19 mouse cellular contexts compared by ENCODE assay signal in the genomic region with DNA sequence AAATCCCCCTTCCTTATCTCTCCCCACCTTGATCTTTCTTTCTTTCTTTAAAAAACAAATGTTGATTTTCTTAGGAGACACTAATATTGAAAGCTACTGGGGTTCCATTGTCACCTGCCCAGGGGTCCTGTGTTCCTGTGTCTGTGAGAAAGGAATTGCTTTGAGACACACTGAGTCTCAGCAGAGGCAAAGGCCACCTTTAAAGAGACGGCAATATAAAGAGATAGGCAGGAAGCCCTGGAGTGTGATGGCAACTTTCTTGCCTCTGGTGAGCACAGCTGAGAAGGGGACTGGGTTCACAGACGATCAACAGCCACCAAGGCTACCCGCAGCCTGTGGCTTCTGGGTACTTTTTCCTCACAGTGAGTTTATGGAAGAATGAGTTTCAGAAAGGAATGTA.
DNase-seq lines count a peak whose midpoint lies in the region; ATAC-seq and TF ChIP-seq lines count a peak whose summit lies in the region.
"Had no signal": no experiment of that assay in that cellular context is flagged by ENCODE, and none has a peak within 500 bp of the region (broad histone marks: within the 10 kb centered on the region; RNA-seq: fewer than 3 reads in every experiment).

No protein-coding gene starts in this region.

- no peak for DNase-seq in forebrain, postnatal 0 days
- DNase-seq in midbrain, embryonic 11.5 days (ENCODE audit: low spot score, missing footprints), result no peak
- DNase-seq in midbrain, embryonic 14.5 days, result no peak
- DNase-seq in R1 (ENCODE audit: low read depth, low spot score), result peak; percentile 36
- DNase-seq in frontal cortex, adult 2 months (ENCODE audit: extremely low spot score in 1 of 2, low spot score in 1 of 2), result no peak
- DNase-seq in testis, postnatal 10 days (ENCODE audit: low spot score), result no peak
- DNase-seq: adrenal gland, adult 8-10 months; adrenal gland, postnatal 36 days; cerebellum, adult 2 months; cerebellum, postnatal 10 days; gastrocnemius, adult 2 months; gastrocnemius, postnatal 25 days; heart, postnatal 36 days had no signal

- 12% methylated on average over 3 of the region's 3 CpGs for WGBS in forebrain, embryonic 12.5 days
- WGBS in forebrain, postnatal 0 days, result 19% methylated on average over 3 of the region's 3 CpGs
- 11% methylated on average over 3 of the region's 3 CpGs for WGBS in midbrain, embryonic 11.5 days
- WGBS in midbrain, embryonic 14.5 days, result 9% methylated on average over 3 of the region's 3 CpGs

- ATAC-seq in forebrain, embryonic 12.5 days (ENCODE audit: low FRiP score), result peak; percentile 49; the same call in 1 of the 2 replicates
- no peak for ATAC-seq in forebrain, postnatal 0 days
- peak; percentile 44 for ATAC-seq in midbrain, embryonic 11.5 days (ENCODE audit: low FRiP score)
- no peak for ATAC-seq in midbrain, embryonic 14.5 days (ENCODE audit: low FRiP score, low TSS enrichment)
- ATAC-seq: intestine, embryonic 16.5 days; Patski had no signal

- no peaks in the 10 kb centered on the region for H3K27me3 ChIP-seq in forebrain, embryonic 12.5 days
- no peaks in the 10 kb centered on the region for H3K27me3 ChIP-seq in forebrain, postnatal 0 days (ENCODE audit: insufficient read depth, low read length)
- no peaks in the 10 kb centered on the region for H3K27me3 ChIP-seq in midbrain, embryonic 11.5 days (ENCODE audit: control insufficient read depth, insufficient read depth, low read length)
- H3K27me3 ChIP-seq in midbrain, embryonic 14.5 days (ENCODE audit: control insufficient read depth, insufficient read depth, low read length), result no peaks in the 10 kb centered on the region
- H3K27me3 ChIP-seq: heart, embryonic 13.5 days; hindbrain, embryonic 12.5 days had no signal

- H3K4me3 ChIP-seq in forebrain, embryonic 12.5 days (replicated peaks), result no peak overlapping the region
- no peak overlapping the region for H3K4me3 ChIP-seq in forebrain, postnatal 0 days (ENCODE audit: low read depth, low read length)
- H3K4me3 ChIP-seq in midbrain, embryonic 11.5 days (ENCODE audit: low read depth, low read length), result no peak overlapping the region
- H3K4me3 ChIP-seq in midbrain, embryonic 14.5 days (replicated peaks; ENCODE audit: low read depth, low read length), result no peak overlapping the region
- H3K4me3 ChIP-seq: embryonic facial prominence, embryonic 10.5 days; gastrocnemius, adult 2 months; heart, embryonic 13.5 days; hindbrain, embryonic 12.5 days had no signal

- H3K27ac ChIP-seq in forebrain, embryonic 12.5 days, result no peak overlapping the region
- no peak overlapping the region for H3K27ac ChIP-seq in forebrain, postnatal 0 days (ENCODE audit: low read depth, low read length)
- H3K27ac ChIP-seq in midbrain, embryonic 11.5 days (ENCODE audit: low read depth, low read length), result no peak overlapping the region
- H3K27ac ChIP-seq in midbrain, embryonic 14.5 days (replicated peaks; ENCODE audit: low read depth, low read length), result no peak overlapping the region
- H3K27ac ChIP-seq: embryonic facial prominence, embryonic 10.5 days; gastrocnemius, adult 2 months; heart, embryonic 13.5 days; hindbrain, embryonic 12.5 days had no signal

- no peak overlapping the region for H3K9ac ChIP-seq in forebrain, embryonic 12.5 days
- no peak overlapping the region for H3K9ac ChIP-seq in forebrain, postnatal 0 days
- no peak overlapping the region for H3K9ac ChIP-seq in midbrain, embryonic 11.5 days (ENCODE audit: low read length)
- no peak overlapping the region for H3K9ac ChIP-seq in midbrain, embryonic 14.5 days (replicated peaks; ENCODE audit: low read length)
- H3K9ac ChIP-seq: heart, embryonic 13.5 days; hindbrain, embryonic 12.5 days had no signal

- H3K4me1 ChIP-seq in forebrain, embryonic 12.5 days, result peaks cover 20% of the 10 kb centered on the region
- H3K4me1 ChIP-seq in forebrain, postnatal 0 days (ENCODE audit: insufficient read depth), result no peaks in the 10 kb centered on the region
- no peaks in the 10 kb centered on the region for H3K4me1 ChIP-seq in midbrain, embryonic 11.5 days (ENCODE audit: control insufficient read depth, insufficient read depth, low read length)
- peaks cover 5% of the 10 kb centered on the region; the same call in 1 of the 2 replicates for H3K4me1 ChIP-seq in midbrain, embryonic 14.5 days (ENCODE audit: control insufficient read depth, insufficient read depth, low read length)
- H3K4me1 ChIP-seq: heart, embryonic 13.5 days had no signal

- H3K4me2 ChIP-seq in forebrain, embryonic 12.5 days, result no peak overlapping the region
- no peak overlapping the region for H3K4me2 ChIP-seq in forebrain, postnatal 0 days (ENCODE audit: low read depth)
- H3K4me2 ChIP-seq in midbrain, embryonic 11.5 days, result no peak overlapping the region
- H3K4me2 ChIP-seq in midbrain, embryonic 14.5 days (ENCODE audit: low read length), result no peak overlapping the region
- H3K4me2 ChIP-seq: heart, embryonic 13.5 days; hindbrain, embryonic 12.5 days had no signal

- no peak for TF ChIP-seq CTCF in forebrain, postnatal 0 days (IDR thresholded peaks at IDR 0.05; ENCODE audit: low read depth)

- H3K36me3 ChIP-seq in forebrain, embryonic 12.5 days (replicated peaks), result no peaks in the 10 kb centered on the region
- no peaks in the 10 kb centered on the region for H3K36me3 ChIP-seq in forebrain, postnatal 0 days (ENCODE audit: insufficient read depth)
- no peaks in the 10 kb centered on the region for H3K36me3 ChIP-seq in midbrain, embryonic 11.5 days (ENCODE audit: control insufficient read depth, insufficient read depth, low read length)
- no peaks in the 10 kb centered on the region for H3K36me3 ChIP-seq in midbrain, embryonic 14.5 days (ENCODE audit: control insufficient read depth, insufficient read depth, low read length)
- H3K36me3 ChIP-seq: embryonic facial prominence, embryonic 10.5 days; heart, embryonic 13.5 days; hindbrain, embryonic 12.5 days had no signal

- H3K9me3 ChIP-seq in forebrain, embryonic 12.5 days, result no peaks in the 10 kb centered on the region
- H3K9me3 ChIP-seq in forebrain, postnatal 0 days (ENCODE audit: low read length), result no peaks in the 10 kb centered on the region
- H3K9me3 ChIP-seq in midbrain, embryonic 11.5 days (ENCODE audit: control insufficient read depth, low read length), result no peaks in the 10 kb centered on the region
- no peaks in the 10 kb centered on the region for H3K9me3 ChIP-seq in midbrain, embryonic 14.5 days (ENCODE audit: control insufficient read depth, low read length)
- H3K9me3 ChIP-seq: embryonic facial prominence, embryonic 10.5 days; heart, embryonic 13.5 days; hindbrain, embryonic 12.5 days had no signal

Comparison
In these comparisons a context has a peak if more than half of its experiments do, and no peak if none do; other contexts are left out.
1. ATAC-seq: peak in forebrain, embryonic 12.5 days (single experiment) and midbrain, embryonic 11.5 days (single experiment); none in forebrain, postnatal 0 days (single experiment) and midbrain, embryonic 14.5 days (single experiment).